Mouse (Mus musculus): Measurements from ENCODE around the gene Kdelr3. TPM values are rescaled to one million over a fixed set of nuclear protein-coding genes. Genes with fewer than 3 reads are reported as not detected.

Gene Kdelr3
- polyA plus RNA-seq, 1 experiment from 2014 or later = 82.3 TPM

DNA sequence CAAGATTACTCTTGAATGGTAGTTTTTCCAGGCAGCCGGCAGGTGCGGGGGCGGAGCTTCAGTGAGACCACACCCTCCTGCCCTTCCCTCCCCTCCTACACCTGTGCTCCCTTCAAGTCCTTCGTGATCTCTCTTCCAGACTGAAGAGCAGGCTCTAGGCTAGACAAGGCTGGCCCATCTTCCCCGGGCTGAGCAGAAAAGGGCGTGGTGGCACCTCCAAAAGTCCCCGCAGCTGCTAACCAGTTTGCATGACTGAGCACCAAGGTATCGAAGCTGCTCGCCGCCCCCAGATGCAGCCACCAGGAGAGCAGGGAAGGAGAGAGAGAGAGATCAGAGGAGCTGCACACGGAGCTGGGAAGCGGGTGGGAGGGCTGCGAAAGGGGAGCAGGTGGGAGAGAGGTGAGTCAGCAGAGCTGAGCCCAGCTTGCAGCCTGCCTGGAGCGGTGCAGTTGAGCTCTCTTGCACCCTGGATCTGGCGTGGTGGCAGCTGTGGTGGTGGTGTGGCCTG, 35.0 kb upstream of the Kdelr3 start:
- no peak overlapping the region for H3K9ac ChIP-seq (replicated peaks; ENCODE audit: low read depth, low read length)
- no peak overlapping the region for H3K4me3 ChIP-seq (ENCODE audit: low read depth, low read length)
- H3K27me3 ChIP-seq (ENCODE audit: control insufficient read depth, insufficient read depth, low read length) = no peaks in the 10 kb centered on the region
- no peaks in the 10 kb centered on the region for H3K4me1 ChIP-seq (ENCODE audit: control insufficient read depth, insufficient read depth, low read length)
- no peak overlapping the region; the same call in 1 of the 2 replicates for H3K4me2 ChIP-seq (replicated peaks; ENCODE audit: low read depth, low read length)
- no peaks in the 10 kb centered on the region for H3K36me3 ChIP-seq (ENCODE audit: control insufficient read depth, insufficient read depth, low read length)
- H3K27ac ChIP-seq (ENCODE audit: low read length) = no peak overlapping the region
- 10% methylated on average over 15 of the region's 15 CpGs for WGBS
- ATAC-seq (ENCODE audit: insufficient number of reproducible peaks, insufficient read depth, low FRiP score, low read depth) = no peak
- H3K9me3 ChIP-seq (ENCODE audit: control insufficient read depth, low read depth, low read length) = no peaks in the 10 kb centered on the region

DNA sequence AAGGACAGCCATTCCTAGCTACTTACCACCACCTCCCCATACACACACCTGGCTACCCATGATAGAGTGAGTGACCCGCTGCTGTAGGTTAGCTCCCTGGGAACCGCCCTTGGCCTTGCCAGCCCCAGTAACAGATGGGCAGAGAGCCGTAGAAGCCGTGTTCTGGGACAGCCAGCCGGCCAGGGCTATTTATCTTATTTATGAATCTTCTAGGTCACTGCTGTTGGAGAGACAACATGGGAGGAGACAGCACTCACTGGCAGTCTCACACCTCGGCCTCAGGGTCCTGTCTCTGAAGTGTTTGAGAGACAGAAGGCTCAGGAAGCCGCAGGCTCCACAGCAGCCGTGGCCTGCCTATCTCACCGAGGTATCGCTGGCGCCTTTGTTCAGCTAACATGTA, 26.7 kb upstream of the Kdelr3 start:
- Histone ChIP-seq H3K4me3 (ENCODE audit: low read depth, low read length) (no peak overlapping the region), H3K27me3 (ENCODE audit: control insufficient read depth, insufficient read depth, low read length) (no peaks in the 10 kb centered on the region), H3K9ac (replicated peaks; ENCODE audit: low read depth, low read length) (no peak overlapping the region), H3K4me2 (replicated peaks; ENCODE audit: low read depth, low read length) (no peak overlapping the region), H3K4me1 (ENCODE audit: control insufficient read depth, insufficient read depth, low read length) (no peaks in the 10 kb centered on the region), H3K9me3 (ENCODE audit: control insufficient read depth, low read depth, low read length) (no peaks in the 10 kb centered on the region), H3K36me3 (ENCODE audit: control insufficient read depth, insufficient read depth, low read length) (no peaks in the 10 kb centered on the region), H3K27ac (ENCODE audit: low read length) (no peak overlapping the region)
- no peak for ATAC-seq (ENCODE audit: insufficient number of reproducible peaks, insufficient read depth, low FRiP score, low read depth)
- WGBS = 62% methylated on average over 11 of the region's 11 CpGs

DNA sequence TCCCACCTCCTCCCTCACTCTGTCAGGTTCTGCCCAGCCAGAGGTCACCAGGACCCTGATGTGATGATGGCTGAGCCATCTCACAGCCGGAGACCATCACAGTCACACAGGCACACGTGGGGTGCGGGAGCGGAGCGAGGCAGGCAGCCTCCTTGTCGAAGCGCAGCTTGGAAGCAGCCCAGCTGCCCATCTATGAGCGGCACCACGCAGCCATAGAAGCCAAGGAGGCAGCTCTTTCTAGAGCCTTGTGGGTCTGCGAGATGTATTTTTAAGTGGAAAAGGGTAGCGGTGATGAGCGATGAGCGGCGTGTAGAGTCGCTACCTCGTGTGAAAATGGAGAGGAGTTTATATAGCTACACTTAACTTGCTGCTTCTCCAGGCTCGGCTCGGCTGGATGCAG, 22.7 kb upstream of the Kdelr3 start:
- no peaks in the 10 kb centered on the region for H3K9me3 ChIP-seq (ENCODE audit: control insufficient read depth, low read depth, low read length)
- 23% methylated on average over 18 of the region's 18 CpGs for WGBS
- ATAC-seq (ENCODE audit: insufficient number of reproducible peaks, insufficient read depth, low FRiP score, low read depth) = no peak
- H3K9ac ChIP-seq (replicated peaks; ENCODE audit: low read depth, low read length) = no peak overlapping the region
- H3K4me3 ChIP-seq (ENCODE audit: low read depth, low read length) = no peak overlapping the region
- H3K4me2 ChIP-seq (replicated peaks; ENCODE audit: low read depth, low read length) = 0 out of 2 replicates have a peak overlapping the region, but pooled peaks have one; percentile 10
- no peaks in the 10 kb centered on the region for H3K27me3 ChIP-seq (ENCODE audit: control insufficient read depth, insufficient read depth, low read length)
- H3K4me1 ChIP-seq (ENCODE audit: control insufficient read depth, insufficient read depth, low read length) = no peaks in the 10 kb centered on the region
- no peaks in the 10 kb centered on the region for H3K36me3 ChIP-seq (ENCODE audit: control insufficient read depth, insufficient read depth, low read length)
- no peak overlapping the region for H3K27ac ChIP-seq (ENCODE audit: low read length)

DNA sequence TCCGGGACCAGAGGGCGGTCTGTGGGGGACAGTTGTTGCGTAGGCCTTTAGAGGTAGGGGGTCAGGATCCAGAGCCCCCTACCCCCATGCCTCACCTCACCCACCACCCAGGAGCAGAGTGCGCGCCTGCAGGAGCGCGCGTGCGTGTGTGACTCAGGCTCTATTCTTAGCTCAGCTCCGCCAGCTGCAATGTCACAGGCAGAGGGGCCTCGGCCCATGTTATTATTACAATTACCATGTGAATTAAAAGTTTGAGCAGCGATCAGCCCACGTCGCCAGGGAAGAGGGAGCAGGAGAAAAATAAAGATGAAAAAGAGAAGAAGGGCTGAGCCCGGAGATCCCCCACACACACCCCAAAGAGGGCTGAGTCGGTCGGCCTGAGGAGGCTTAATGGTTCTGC, 16.1 kb upstream of the Kdelr3 start:
- no peak for ATAC-seq (ENCODE audit: insufficient number of reproducible peaks, insufficient read depth, low FRiP score, low read depth)
- H3K36me3 ChIP-seq (ENCODE audit: control insufficient read depth, insufficient read depth, low read length) = no peaks in the 10 kb centered on the region
- 76% methylated on average over 17 of the region's 17 CpGs for WGBS
- H3K27me3 ChIP-seq (ENCODE audit: control insufficient read depth, insufficient read depth, low read length) = peaks cover 25% of the 10 kb centered on the region
- H3K4me2 ChIP-seq (replicated peaks; ENCODE audit: low read depth, low read length) = no peak overlapping the region
- H3K4me1 ChIP-seq (ENCODE audit: control insufficient read depth, insufficient read depth, low read length) = peaks cover 4% of the 10 kb centered on the region; the same call in 1 of the 2 replicates
- no peaks in the 10 kb centered on the region for H3K9me3 ChIP-seq (ENCODE audit: control insufficient read depth, low read depth, low read length)
- H3K9ac ChIP-seq (replicated peaks; ENCODE audit: low read depth, low read length) = no peak overlapping the region
- H3K27ac ChIP-seq (ENCODE audit: low read length) = no peak overlapping the region
- no peak overlapping the region for H3K4me3 ChIP-seq (ENCODE audit: low read depth, low read length)

DNA sequence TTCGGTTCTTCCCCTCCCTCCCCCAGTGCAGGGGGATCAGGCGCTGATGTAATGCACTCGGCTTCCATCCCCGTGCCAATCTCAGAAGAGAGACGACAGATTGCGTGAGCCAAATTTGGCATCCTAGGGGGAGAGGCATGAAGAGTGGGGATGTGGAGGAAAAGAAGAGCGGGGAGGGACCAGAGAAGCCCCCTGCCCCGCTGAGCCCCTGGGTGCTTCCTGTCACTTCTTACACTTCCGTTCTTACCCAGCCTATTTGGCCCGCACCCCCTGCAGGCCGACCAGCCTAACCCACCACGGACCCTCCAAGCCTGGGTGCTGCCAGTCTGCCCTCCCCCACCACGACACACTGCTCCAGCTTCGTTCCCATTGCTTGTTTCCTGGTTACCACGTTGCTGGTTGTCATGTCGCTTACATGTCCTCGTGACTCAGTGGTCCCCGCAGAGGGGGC, 13.3 kb upstream of the Kdelr3 start:
- no peak overlapping the region for H3K9ac ChIP-seq (replicated peaks; ENCODE audit: low read depth, low read length)
- peaks cover 7% of the 10 kb centered on the region; the same call in 1 of the 2 replicates for H3K4me1 ChIP-seq (ENCODE audit: control insufficient read depth, insufficient read depth, low read length)
- H3K4me2 ChIP-seq (replicated peaks; ENCODE audit: low read depth, low read length) = no peak overlapping the region
- peaks cover 47% of the 10 kb centered on the region for H3K27me3 ChIP-seq (ENCODE audit: control insufficient read depth, insufficient read depth, low read length)
- 25% methylated on average over 18 of the region's 18 CpGs for WGBS
- no peak overlapping the region for H3K27ac ChIP-seq (ENCODE audit: low read length)
- no peaks in the 10 kb centered on the region for H3K9me3 ChIP-seq (ENCODE audit: control insufficient read depth, low read depth, low read length)
- H3K36me3 ChIP-seq (ENCODE audit: control insufficient read depth, insufficient read depth, low read length) = no peaks in the 10 kb centered on the region
- H3K4me3 ChIP-seq (ENCODE audit: low read depth, low read length) = no peak overlapping the region
- no peak for ATAC-seq (ENCODE audit: insufficient number of reproducible peaks, insufficient read depth, low FRiP score, low read depth)

DNA sequence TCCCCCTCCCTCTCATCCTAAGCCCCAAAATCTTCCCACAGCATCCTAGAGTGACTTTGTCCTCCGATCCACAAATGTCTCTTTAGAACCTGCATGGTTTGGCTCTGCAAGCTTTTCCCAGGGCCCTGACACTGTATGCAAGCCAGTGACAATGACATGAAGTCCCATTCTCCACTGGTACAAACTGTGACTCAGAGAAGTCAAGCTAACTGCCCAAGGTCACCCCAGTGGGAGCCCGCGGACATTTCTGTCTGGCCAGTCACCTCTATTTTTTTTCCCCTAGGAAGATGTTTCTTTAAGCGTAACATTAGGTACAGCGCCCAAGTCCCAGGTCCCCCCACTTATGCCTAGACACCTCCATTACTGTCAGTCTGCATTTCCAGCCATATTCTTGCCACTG, 12.8 kb upstream of the Kdelr3 start:
- Histone ChIP-seq H3K36me3 (ENCODE audit: control insufficient read depth, insufficient read depth, low read length) (no peaks in the 10 kb centered on the region), H3K27me3 (ENCODE audit: control insufficient read depth, insufficient read depth, low read length) (peaks cover 52% of the 10 kb centered on the region), H3K27ac (ENCODE audit: low read length) (no peak overlapping the region), H3K9me3 (ENCODE audit: control insufficient read depth, low read depth, low read length) (no peaks in the 10 kb centered on the region), H3K9ac (replicated peaks; ENCODE audit: low read depth, low read length) (no peak overlapping the region), H3K4me1 (ENCODE audit: control insufficient read depth, insufficient read depth, low read length) (peaks cover 7% of the 10 kb centered on the region; the same call in 1 of the 2 replicates), H3K4me3 (ENCODE audit: low read depth, low read length) (no peak overlapping the region), H3K4me2 (replicated peaks; ENCODE audit: low read depth, low read length) (no peak overlapping the region)
- no peak for ATAC-seq (ENCODE audit: insufficient number of reproducible peaks, insufficient read depth, low FRiP score, low read depth)
- 72% methylated on average over 5 of the region's 5 CpGs for WGBS

DNA sequence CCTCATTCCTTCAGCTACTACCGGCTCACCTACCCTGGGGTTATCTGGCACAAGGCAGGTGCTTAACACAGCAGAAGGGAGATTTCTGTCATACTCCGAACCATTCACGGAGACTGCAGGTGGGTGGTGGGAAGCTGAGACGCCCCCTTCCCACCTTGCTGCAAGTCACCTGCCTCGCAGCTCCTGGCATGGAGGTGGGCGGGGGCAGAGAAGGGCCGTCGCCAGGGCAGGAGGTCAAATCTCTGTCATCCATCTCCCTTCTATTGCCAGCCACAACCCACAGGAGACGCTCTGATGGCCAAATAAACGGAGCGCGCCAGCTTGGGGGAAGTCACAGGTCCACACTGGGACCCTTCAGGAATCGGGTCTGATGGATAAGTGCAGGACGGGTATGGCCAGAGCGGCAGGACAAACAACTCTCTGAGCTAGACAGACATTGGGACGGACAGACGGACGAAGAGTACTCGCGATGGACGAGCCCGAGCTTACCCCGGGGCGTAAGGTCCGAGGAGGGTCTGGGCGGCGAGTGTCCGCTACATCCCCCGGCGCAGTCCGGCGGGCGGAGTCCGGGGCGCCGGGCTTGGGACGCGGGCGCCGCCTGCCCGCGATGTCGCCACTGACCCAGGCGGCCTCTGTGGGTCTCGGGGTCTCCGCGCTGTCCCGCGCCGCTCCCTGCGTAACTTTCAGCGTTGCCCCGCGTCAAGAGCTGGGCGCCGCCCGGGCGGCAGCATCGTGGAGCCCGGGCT, 11.3 kb upstream of the Kdelr3 start, which contains the start of gene Kcnj4:
TSS of gene Kcnj4 (minus strand) at position 535 of the 746 bp plus-strand sequence.
- no peaks in the 10 kb centered on the region for H3K36me3 ChIP-seq (ENCODE audit: control insufficient read depth, insufficient read depth, low read length)
- H3K27me3 ChIP-seq (ENCODE audit: control insufficient read depth, insufficient read depth, low read length) = peaks cover 52% of the 10 kb centered on the region
- H3K4me1 ChIP-seq (ENCODE audit: control insufficient read depth, insufficient read depth, low read length) = peaks cover 7% of the 10 kb centered on the region; the same call in 1 of the 2 replicates
- H3K9me3 ChIP-seq (ENCODE audit: control insufficient read depth, low read depth, low read length) = no peaks in the 10 kb centered on the region
- WGBS = under 1% methylated on average over 59 of the region's 60 CpGs
- no peak within 1 kb of the TSS for H3K27ac ChIP-seq (ENCODE audit: low read length)
- peak within 1 kb of the TSS; percentile 100 for H3K4me2 ChIP-seq (replicated peaks; ENCODE audit: low read depth, low read length)
- no peak for ATAC-seq (ENCODE audit: insufficient number of reproducible peaks, insufficient read depth, low FRiP score, low read depth)
- peak within 1 kb of the TSS; percentile 33 for H3K9ac ChIP-seq (replicated peaks; ENCODE audit: low read depth, low read length)
- peak within 1 kb of the TSS; percentile 59 for H3K4me3 ChIP-seq (ENCODE audit: low read depth, low read length)

DNA sequence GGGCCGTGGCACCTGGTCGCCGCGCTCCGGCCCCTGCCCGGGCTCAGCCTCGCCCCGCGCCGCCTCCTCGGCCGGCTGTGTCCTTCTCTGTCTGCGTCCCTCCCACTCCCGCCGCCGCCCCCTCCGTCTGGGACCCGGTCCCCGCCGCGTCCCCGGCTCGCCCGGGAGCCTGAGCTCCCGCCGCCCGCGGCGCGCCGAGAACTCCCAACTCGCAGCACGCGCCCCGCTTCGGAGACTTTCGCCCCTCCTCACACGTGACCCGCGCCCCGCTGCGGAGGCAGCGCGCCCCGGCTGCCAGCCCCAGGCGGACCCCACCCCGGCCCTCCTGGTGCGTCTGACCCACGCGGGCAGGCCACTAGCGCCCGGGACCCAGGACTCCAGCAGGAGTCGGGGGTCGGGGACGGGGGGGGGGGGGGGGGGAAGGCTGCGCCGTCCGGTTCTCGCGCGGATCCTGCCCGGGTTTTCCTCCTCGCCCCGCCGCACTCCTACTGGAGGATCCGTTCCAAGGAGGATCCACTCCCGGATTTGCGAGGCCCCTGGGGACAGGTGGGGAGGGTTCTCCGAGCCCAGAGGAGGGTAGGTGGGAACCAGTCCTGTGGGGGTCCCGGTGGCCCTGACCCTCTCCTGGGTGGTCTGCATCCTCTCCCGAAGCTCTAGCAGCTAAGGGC, 10.5 kb upstream of the Kdelr3 start:
- Histone ChIP-seq H3K9me3 (ENCODE audit: control insufficient read depth, low read depth, low read length) (no peaks in the 10 kb centered on the region), H3K9ac (replicated peaks; ENCODE audit: low read depth, low read length) (peak overlapping the region; percentile 33), H3K36me3 (ENCODE audit: control insufficient read depth, insufficient read depth, low read length) (no peaks in the 10 kb centered on the region), H3K4me3 (ENCODE audit: low read depth, low read length) (peak overlapping the region; percentile 59), H3K27me3 (ENCODE audit: control insufficient read depth, insufficient read depth, low read length) (peaks cover 57% of the 10 kb centered on the region), H3K27ac (ENCODE audit: low read length) (no peak overlapping the region), H3K4me2 (replicated peaks; ENCODE audit: low read depth, low read length) (peak overlapping the region; percentile 100), H3K4me1 (ENCODE audit: control insufficient read depth, insufficient read depth, low read length) (peaks cover 7% of the 10 kb centered on the region; the same call in 1 of the 2 replicates)
- peak; percentile 46; the same call in 1 of the 2 replicates for ATAC-seq (ENCODE audit: insufficient number of reproducible peaks, insufficient read depth, low FRiP score, low read depth)
- WGBS = under 1% methylated on average over 52 of the region's 71 CpGs

All from stomach, embryonic 14.5 days (tissue).